Mouse (Mus musculus) CH12.LX (cell line): ENCODE measurements around the gene Fam71f1. TPM values are rescaled to one million over a fixed set of nuclear protein-coding genes. Genes with fewer than 3 reads are reported as not detected.

Source experiments
- DNase-seq: peaks from one replicate; pipeline ENCODE4 v3.0.0-alpha.2; 2013; ENCODE audit errors: extremely low read depth
- H3K27ac ChIP-seq: 2 replicates; pipeline ENCODE4 v1.5.1; 2012; ENCODE audit warnings: low read depth, mild to moderate bottlenecking, control low read depth, moderate library complexity; ENCODE audit not compliant: insufficient read depth
- H3K27me3 ChIP-seq: replicated peaks from 2 replicates; pipeline ENCODE3; 2012; ENCODE audit warnings: inconsistent platforms
- H3K36me3 ChIP-seq, 2 experiments: replicated peaks in 1 of 2; 2 replicates each; pipeline versions ENCODE3 to v1.6.1; 2012; ENCODE audit warnings: inconsistent platforms in 1 of 2, low read length in 1 of 2, mild to moderate bottlenecking in 1 of 2, mixed read lengths in 1 of 2, moderate library complexity in 1 of 2; ENCODE audit not compliant: control insufficient read depth in 1 of 2, insufficient read depth in 1 of 2
- H3K4me1 ChIP-seq, 2 experiments: 2 replicates each; pipeline ENCODE4 v1.6.1; 2012; ENCODE audit warnings: inconsistent platforms in 1 of 2, moderate library complexity in 1 of 2; ENCODE audit not compliant: insufficient read depth in 2 of 2, control insufficient read depth in 1 of 2
- H3K4me2 ChIP-seq: 2 replicates; pipeline ENCODE4 v1.6.1; 2012; ENCODE audit warnings: low read depth, mild to moderate bottlenecking, control low read depth; ENCODE audit not compliant: poor library complexity, insufficient read depth, severe bottlenecking
- H3K4me3 ChIP-seq, 3 experiments: fragments of 150-350 bp in 1 of 3; sonication (generic) in 1 of 3; replicated peaks in 1 of 3; 2 replicates each; pipeline versions ENCODE3 to v1.5.1; 2011 to 2012; ENCODE audit warnings: low read depth in 2 of 3, low read length in 2 of 3, mild to moderate bottlenecking in 2 of 3, moderate library complexity in 2 of 3, control low read depth in 1 of 3, improper control_type of control experiment in 1 of 3, inconsistent platforms in 1 of 3, mixed read lengths in 1 of 3; ENCODE audit not compliant: poor library complexity in 1 of 3
- H3K79me2 ChIP-seq: replicated peaks from 2 replicates; pipeline ENCODE4 v1.6.1; 2012; ENCODE audit warnings: mild to moderate bottlenecking, moderate library complexity; ENCODE audit not compliant: control insufficient read depth, poor library complexity, insufficient read depth, severe bottlenecking; ENCODE audit errors: extremely low read depth
- H3K9ac ChIP-seq: 2 replicates; pipeline ENCODE4 v1.6.1; 2012; ENCODE audit warnings: low read depth, mild to moderate bottlenecking, control low read depth, moderate library complexity; ENCODE audit not compliant: insufficient read depth
- H3K9me3 ChIP-seq: replicated peaks from 2 replicates; pipeline ENCODE3; 2012; ENCODE audit warnings: low read length, inconsistent platforms, mixed read lengths
- BHLHE40 ChIP-seq: IDR thresholded peaks from 2 replicates; pipeline ENCODE4 v1.6.1; 2011; ENCODE audit warnings: mild to moderate bottlenecking, low read depth, low read length, improper control_type of control experiment
- CHD1 ChIP-seq: IDR thresholded peaks from 2 replicates; pipeline ENCODE4 v1.6.1; 2012; ENCODE audit warnings: low read depth, low read length, improper control_type of control experiment, inconsistent platforms
- CTCF ChIP-seq, 2 experiments: IDR thresholded peaks in 1 of 2; conservative IDR thresholded peaks in 1 of 2; 2 replicates each; pipeline ENCODE4 v1.5.1; 2011 to 2012; ENCODE audit warnings: low read depth in 2 of 2, low read length in 2 of 2, improper control_type of control experiment in 1 of 2, inconsistent platforms in 1 of 2, mild to moderate bottlenecking in 1 of 2, moderate library complexity in 1 of 2
- E2F4 ChIP-seq: IDR thresholded peaks from 2 replicates; pipeline ENCODE4 v1.6.1; 2011; ENCODE audit warnings: low read depth, low read length, improper control_type of control experiment; ENCODE audit not compliant: insufficient replicate concordance
- ELF1 ChIP-seq: IDR thresholded peaks from 2 replicates; pipeline ENCODE4 v1.6.1; 2014; ENCODE audit warnings: low read depth, mild to moderate bottlenecking, inconsistent platforms, low read length, improper control_type of control experiment
- EP300 ChIP-seq: IDR thresholded peaks from 2 replicates; pipeline ENCODE4 v1.6.1; 2011; ENCODE audit warnings: low read length, improper control_type of control experiment
- ETS1 ChIP-seq: conservative IDR thresholded peaks from 2 replicates; pipeline ENCODE4 v1.6.1; 2012; ENCODE audit warnings: low read depth, mild to moderate bottlenecking, inconsistent platforms, low read length, improper control_type of control experiment, moderate library complexity
- GABPA ChIP-seq: IDR thresholded peaks from 2 replicates; pipeline ENCODE4 v1.6.1; 2012; ENCODE audit warnings: low read depth, low read length, improper control_type of control experiment, inconsistent platforms; ENCODE audit not compliant: insufficient replicate concordance
- HCFC1 ChIP-seq: IDR thresholded peaks from 2 replicates; pipeline ENCODE4 v1.6.1; 2012; ENCODE audit warnings: low read depth, mild to moderate bottlenecking, inconsistent platforms, low read length, improper control_type of control experiment
- IRF4 ChIP-seq: IDR thresholded peaks from 2 replicates; pipeline ENCODE4 v1.6.1; 2014; ENCODE audit warnings: low read depth, mild to moderate bottlenecking, inconsistent platforms, low read length, improper control_type of control experiment
- MAFK ChIP-seq: IDR thresholded peaks from 2 replicates; pipeline ENCODE4 v1.6.1; 2011; ENCODE audit warnings: low read length, improper control_type of control experiment; ENCODE audit not compliant: insufficient replicate concordance
- MAZ ChIP-seq: IDR thresholded peaks from 2 replicates; pipeline ENCODE4 v1.6.1; 2012; ENCODE audit warnings: low read depth, mild to moderate bottlenecking, inconsistent platforms, low read length, improper control_type of control experiment, moderate library complexity
- MEF2A ChIP-seq: IDR thresholded peaks from 2 replicates; pipeline ENCODE4 v1.6.1; 2014; ENCODE audit warnings: low read depth, mild to moderate bottlenecking, inconsistent platforms, low read length, improper control_type of control experiment, borderline replicate concordance
- MXI1 ChIP-seq: IDR thresholded peaks from 2 replicates; pipeline ENCODE4 v1.6.1; 2011; ENCODE audit warnings: mild to moderate bottlenecking, low read depth, low read length, improper control_type of control experiment
- MYC ChIP-seq: IDR thresholded peaks from 2 replicates; pipeline ENCODE4 v1.6.1; 2011; ENCODE audit warnings: low read depth, mild to moderate bottlenecking, improper control_type of control experiment, low read length
- PAX5 ChIP-seq: IDR thresholded peaks from 2 replicates; pipeline ENCODE4 v1.6.1; 2012; ENCODE audit warnings: low read length, inconsistent platforms, mixed read lengths
- POLR2A ChIP-seq: IDR thresholded peaks from 2 replicates; pipeline ENCODE4 v1.6.1; 2011; ENCODE audit warnings: low read depth, mild to moderate bottlenecking, improper control_type of control experiment, low read length
- POLR2AphosphoS2 ChIP-seq: IDR thresholded peaks from 2 replicates; pipeline ENCODE4 v1.6.1; 2011; ENCODE audit warnings: low read depth, low read length, improper control_type of control experiment
- RAD21 ChIP-seq: IDR thresholded peaks from 2 replicates; pipeline ENCODE4 v1.6.1; 2011; ENCODE audit warnings: low read depth, mild to moderate bottlenecking, low read length, improper control_type of control experiment, moderate library complexity
- SIN3A ChIP-seq: IDR thresholded peaks from 2 replicates; pipeline ENCODE4 v1.6.1; 2012; ENCODE audit warnings: low read length, improper control_type of control experiment, inconsistent platforms
- SMC3 ChIP-seq: IDR thresholded peaks from 2 replicates; pipeline ENCODE4 v1.6.1; 2011; ENCODE audit warnings: low read depth, low read length, improper control_type of control experiment
- TCF12 ChIP-seq: IDR thresholded peaks from 2 replicates; pipeline ENCODE4 v1.6.1; 2014; ENCODE audit warnings: low read depth, mild to moderate bottlenecking, inconsistent platforms, low read length, improper control_type of control experiment
- UBTF ChIP-seq: IDR thresholded peaks from 2 replicates; pipeline ENCODE4 v1.6.1; 2012; ENCODE audit warnings: low read depth, mild to moderate bottlenecking, inconsistent platforms, low read length, improper control_type of control experiment, moderate library complexity
- USF2 ChIP-seq: conservative IDR thresholded peaks from 2 replicates; pipeline ENCODE4 v1.6.1; 2011; ENCODE audit warnings: low read depth, low read length, improper control_type of control experiment
- ZC3H11A ChIP-seq: IDR thresholded peaks from 2 replicates; pipeline ENCODE4 v1.6.1; 2012; ENCODE audit warnings: low read depth, mild to moderate bottlenecking, inconsistent platforms, low read length, improper control_type of control experiment
- ZKSCAN1 ChIP-seq: IDR thresholded peaks from 2 replicates; pipeline ENCODE4 v1.6.1; 2012; ENCODE audit warnings: low read depth, inconsistent platforms, low read length, improper control_type of control experiment, borderline replicate concordance
- ZMIZ1 ChIP-seq: IDR thresholded peaks from 2 replicates; pipeline ENCODE4 v1.6.1; 2012; ENCODE audit warnings: low read depth, mild to moderate bottlenecking, inconsistent platforms, low read length, improper control_type of control experiment
- dilution Hi-C: fragments of 300-500 bp; cut with MboI; formaldehyde crosslinking; loops from 2 replicates; pipeline ENCODE4 v1.14.3; 2020; ENCODE audit warnings: low sequenced_read_pairs; ENCODE audit not compliant: extremely low pct_unique_long_range_greater_than_20kb, extremely low pct_ligation_motif_present
- in situ Hi-C: fragments of 300-500 bp; cut with MboI; formaldehyde crosslinking; loops from 3 replicates; pipeline ENCODE4 v1.14.3; 2019; ENCODE audit warnings: low sequenced_read_pairs, low pct_ligation_motif_present, low pct_unique_long_range_greater_than_20kb, mixed read lengths
- polyA plus RNA-seq: library from polyadenylated mRNA; unstranded; fragments of >175 nt; gene quantifications from 2 replicates; pipeline ENCODE4 v1.2.1, GENCODE M21; 2012; ENCODE audit warnings: low read depth; ENCODE audit not compliant: insufficient read length
- total RNA-seq, 2 experiments: library from RNA; depleted of rRNA; stranded (reverse); fragments of 300-350 nt in 1 of 2; fragments of >200 nt in 1 of 2; gene quantifications; 2 replicates each; pipeline ENCODE4 v1.2.3; 2012 to 2014

The Fam71f1 gene
- total and polyA plus RNA-seq, 3 experiments = not detected

DNA sequence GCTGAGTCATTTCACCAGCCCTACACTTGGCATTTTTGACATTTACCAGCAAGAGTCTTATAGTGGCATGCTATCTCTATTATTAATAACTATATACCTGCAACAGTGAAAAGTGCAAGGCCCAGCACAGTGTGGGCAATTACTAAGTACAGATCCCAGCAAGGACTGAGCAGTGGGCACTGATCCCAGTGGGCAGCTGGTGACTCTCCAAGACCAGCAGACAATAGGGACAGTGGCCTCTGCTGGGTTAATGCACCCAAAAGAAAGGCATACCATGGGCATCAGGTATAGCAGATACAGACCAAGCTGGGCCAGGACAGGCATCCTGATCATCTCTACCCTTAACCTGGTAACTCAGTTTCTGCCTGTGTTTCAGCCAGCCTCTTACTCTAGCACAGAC lies 15.7 kb upstream of the Fam71f1 start:
- Histone ChIP-seq H3K27ac (no peak overlapping the region), H3K4me2 (no peak overlapping the region), H3K4me1 (no peaks in the 10 kb centered on the region), H3K4me3 (no peak overlapping the region), H3K9ac (no peak overlapping the region), H3K9me3 (peaks cover 9% of the 10 kb centered on the region), H3K27me3 (peaks cover 2% of the 10 kb centered on the region), H3K36me3 (no peaks in the 10 kb centered on the region), H3K79me2 (no peaks in the 10 kb centered on the region)
- dilution Hi-C loops = no loop called here
- in situ Hi-C loops = no loop called here
- TF ChIP-seq POLR2A = no peak
- TF ChIP-seq ZMIZ1 = no peak
- no peak for TF ChIP-seq SMC3
- TF ChIP-seq CTCF (conservative IDR thresholded peaks at IDR 0.05 in 1 of 2, IDR thresholded peaks at IDR 0.05 in 1 of 2; ENCODE audit: low read depth in 2 of 2, low read length in 2 of 2) = no peak
- TF ChIP-seq MYC = no peak
- TF ChIP-seq HCFC1 = no peak
- TF ChIP-seq USF2 = no peak
- TF ChIP-seq MXI1 = no peak
- no peak for TF ChIP-seq UBTF
- TF ChIP-seq SIN3A = no peak
- no peak for TF ChIP-seq E2F4
- no peak for TF ChIP-seq PAX5
- TF ChIP-seq IRF4 = no peak
- DNase-seq = no peak

DNA sequence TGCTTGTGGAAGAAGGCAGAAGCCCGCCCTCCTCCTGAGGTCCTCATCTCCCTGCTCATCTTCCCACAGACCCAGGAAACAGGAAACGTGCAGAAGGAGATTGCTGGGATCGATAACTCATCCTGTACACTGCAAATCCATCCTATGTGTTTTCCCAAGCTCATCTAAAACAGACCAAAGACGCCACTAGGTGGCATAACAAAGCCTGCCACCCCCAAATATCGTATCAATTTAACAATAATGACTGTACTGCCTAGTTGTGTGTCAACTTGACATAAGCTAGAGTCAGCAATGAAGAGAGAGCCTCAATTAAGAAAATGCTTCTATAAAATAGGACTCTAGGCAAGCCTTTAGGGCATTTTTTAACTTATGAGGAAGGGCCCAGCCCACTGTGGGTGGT lies 15.2 kb upstream of the Fam71f1 start:
- peaks cover 2% of the 10 kb centered on the region for H3K27me3 ChIP-seq
- no peak overlapping the region for H3K9ac ChIP-seq
- no peaks in the 10 kb centered on the region for H3K79me2 ChIP-seq
- H3K4me1 ChIP-seq = peaks cover 0 to 4% of the 10 kb centered on the region in 2 experiments; a peak in 2 of 4 replicates
- H3K27ac ChIP-seq = no peak overlapping the region
- in situ Hi-C loops (no loop called here), dilution Hi-C loops (no loop called here)
- DNase-seq = no peak
- no peaks in the 10 kb centered on the region for H3K36me3 ChIP-seq
- H3K4me3 ChIP-seq = no peak overlapping the region
- H3K9me3 ChIP-seq = peaks cover 9% of the 10 kb centered on the region
- TF ChIP-seq ZKSCAN1 = no peak
- TF ChIP-seq CHD1 = no peak
- TF ChIP-seq GABPA = no peak
- no peak for TF ChIP-seq BHLHE40
- TF ChIP-seq POLR2AphosphoS2 = no peak
- no peak for TF ChIP-seq ZC3H11A
- TF ChIP-seq ZMIZ1 = no peak
- TF ChIP-seq MAFK = no peak
- TF ChIP-seq ELF1 = no peak
- TF ChIP-seq MYC = no peak
- TF ChIP-seq ETS1 = no peak
- no peak for TF ChIP-seq EP300
- no peak for TF ChIP-seq MEF2A
- TF ChIP-seq HCFC1 = no peak
- TF ChIP-seq PAX5 = no peak
- TF ChIP-seq POLR2A = no peak
- no peak for TF ChIP-seq MXI1
- peak; percentile 39 for TF ChIP-seq RAD21
- no peak for TF ChIP-seq SIN3A
- TF ChIP-seq MAZ = no peak
- TF ChIP-seq TCF12 = no peak
- TF ChIP-seq UBTF = no peak
- peak; percentile 48 for TF ChIP-seq SMC3
- TF ChIP-seq CTCF (conservative IDR thresholded peaks at IDR 0.05 in 1 of 2, IDR thresholded peaks at IDR 0.05 in 1 of 2; ENCODE audit: low read depth in 2 of 2, low read length in 2 of 2) = peak in 1 of 2 experiments; percentile 50; a peak in 2 of 4 replicates
- no peak overlapping the region for H3K4me2 ChIP-seq
